Mouse (Mus musculus) olfactory bulb, adult 2 months (tissue): Measurements from ENCODE around the gene Zc3h7b.

ENCODE experiments used
- CTCF ChIP-seq: fragments of 200-500 bp; IDR thresholded peaks from 2 replicates; pipeline ENCODE4 v1.5.1; 2012; ENCODE audit warnings: low read depth, mild to moderate bottlenecking, low read length, moderate library complexity; ENCODE audit not compliant: insufficient read depth
- POLR2A ChIP-seq: fragments of 200-500 bp; IDR thresholded peaks from 2 replicates; pipeline ENCODE4 v1.6.1; 2012; ENCODE audit warnings: mild to moderate bottlenecking, low read depth, low read length, moderate library complexity; ENCODE audit not compliant: insufficient read depth

DNA sequence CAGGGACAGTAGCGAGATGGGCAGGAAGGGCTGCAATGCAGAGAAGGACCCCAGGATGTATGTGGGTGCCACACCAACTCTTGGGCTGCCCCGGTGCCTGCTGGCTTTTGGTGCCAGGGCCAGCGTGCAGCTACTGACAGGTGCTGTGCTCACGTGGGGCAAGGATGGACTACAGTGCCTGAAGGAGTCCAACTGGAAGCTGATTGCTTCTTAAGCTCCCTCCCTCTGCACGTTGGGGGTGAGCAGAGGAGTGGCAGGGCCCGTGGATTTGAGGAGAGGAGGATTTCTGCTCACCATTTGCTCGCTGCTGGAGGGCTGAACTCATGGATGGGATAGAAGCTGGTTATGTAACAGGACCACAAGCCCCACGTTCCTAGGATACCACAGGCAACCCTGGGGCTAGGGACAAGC lies 58.1 kb downstream of the Zc3h7b start:
- TF ChIP-seq POLR2A (no peak), CTCF (no peak)
